Mouse (Mus musculus) G1E-ER4 (cell line): ENCODE results near the gene Fgf11. TPM values are rescaled to one million over a fixed set of nuclear protein-coding genes. Genes with fewer than 3 reads are reported as not detected.

Experiments
- GATA1 ChIP-seq: IDR thresholded peaks from one replicate; pipeline ENCODE4 v1.8.0; 2012; ENCODE audit warnings: low read length, inconsistent platforms
- polyA plus RNA-seq: library from polyadenylated mRNA; stranded (reverse); fragments of >175 nt; gene quantifications from 2 replicates; pipeline ENCODE4 v1.2.3, GENCODE M21; 2012

Gene Fgf11
- polyA plus RNA-seq, 1 experiment: 0.53 TPM

GRCm38 (mm10) chr11:69767625-69767909 is 34.1 kb downstream of the Fgf11 start:
- TF ChIP-seq GATA1: no peak

DNA sequence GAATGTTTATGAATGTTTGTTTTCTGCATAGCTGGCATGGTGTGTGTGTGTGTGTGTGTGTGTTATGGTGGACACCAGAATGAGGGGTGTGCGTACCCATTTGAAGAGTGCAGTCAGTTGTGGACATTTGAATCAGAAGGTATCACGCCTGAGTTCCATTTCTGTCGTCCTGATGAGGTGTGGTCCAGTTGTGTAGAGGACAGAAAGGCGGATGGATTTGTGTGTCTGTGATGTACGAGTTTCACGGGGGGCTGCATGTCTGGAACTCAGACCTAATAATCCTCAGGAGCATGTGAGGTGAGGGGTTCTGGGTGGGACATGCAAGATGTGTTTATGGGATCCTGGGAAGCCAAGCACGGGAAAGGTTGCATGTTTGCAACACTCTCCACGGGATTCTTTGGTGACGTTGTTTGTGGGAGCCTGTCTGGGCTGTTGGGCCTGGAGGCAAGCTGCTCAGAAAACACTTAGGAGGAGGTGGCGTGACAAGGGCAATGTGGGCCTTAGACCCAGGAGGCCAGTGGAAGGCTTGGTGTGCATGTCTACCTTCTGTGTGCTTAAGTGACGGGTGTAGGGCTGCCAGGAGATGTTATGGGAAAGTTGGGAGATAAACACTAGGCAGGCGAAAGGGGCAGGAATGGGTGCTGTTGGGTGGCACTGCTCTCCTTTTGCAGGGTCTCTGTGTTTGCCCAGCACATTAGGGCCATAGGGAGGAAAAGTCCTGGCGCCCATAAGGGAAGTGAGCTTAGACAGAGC is 34.6 kb downstream of the Fgf11 start:
- TF ChIP-seq GATA1: no peak

DNA sequence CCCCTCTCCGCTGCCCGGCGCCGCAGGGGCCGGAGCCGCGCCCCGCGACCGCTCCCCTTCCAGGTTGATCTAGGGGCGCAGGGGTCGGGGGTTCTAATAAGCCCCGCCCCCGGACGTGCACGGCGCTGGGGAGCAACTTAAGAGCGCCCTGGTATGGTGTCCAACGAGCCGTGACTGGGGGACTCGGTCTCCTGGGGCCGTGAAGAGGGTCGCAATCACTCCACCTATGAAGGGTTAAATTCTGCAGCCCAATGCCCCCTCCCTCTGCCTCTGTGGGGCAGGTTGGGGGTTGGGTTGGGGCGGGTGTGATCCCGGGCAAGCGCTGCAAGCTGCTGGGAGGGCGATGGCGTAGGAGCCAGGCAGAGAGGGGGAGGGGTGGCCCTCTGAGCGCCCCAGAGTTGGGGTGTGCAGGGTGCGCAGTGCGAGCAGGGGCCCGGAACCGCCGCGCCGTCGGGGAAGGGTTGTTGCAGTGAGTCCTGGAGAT is 35.5 kb downstream of the Fgf11 start:
- TF ChIP-seq GATA1: no peak

GRCm38 (mm10) chr11:69765221-69766125 is 36.2 kb downstream of the Fgf11 start, which contains the start of gene Zbtb4:
Gene Zbtb4, plus strand, starts transcription at chr11:69765912.
- no peak for TF ChIP-seq GATA1

- TF ChIP-seq GATA1: no peak
These were observed 38.1 kb downstream of the Fgf11 start for GRCm38 (mm10) chr11:69763551-69763950.

- no peak for TF ChIP-seq GATA1
These were observed 39.8 kb downstream of the Fgf11 start, which contains the start of gene Slc35g3 for GRCm38 (mm10) chr11:69761868-69762267. Gene Slc35g3, minus strand, starts transcription at chr11:69761968.

- TF ChIP-seq GATA1: no peak
These were observed 40.8 kb downstream of the Fgf11 start for GRCm38 (mm10) chr11:69760901-69761200.

- TF ChIP-seq GATA1: no peak
These were observed 41.3 kb downstream of the Fgf11 start for GRCm38 (mm10) chr11:69760160-69760900.

- no peak for TF ChIP-seq GATA1
These were observed 42.5 kb downstream of the Fgf11 start for GRCm38 (mm10) chr11:69758971-69759721.

DNA sequence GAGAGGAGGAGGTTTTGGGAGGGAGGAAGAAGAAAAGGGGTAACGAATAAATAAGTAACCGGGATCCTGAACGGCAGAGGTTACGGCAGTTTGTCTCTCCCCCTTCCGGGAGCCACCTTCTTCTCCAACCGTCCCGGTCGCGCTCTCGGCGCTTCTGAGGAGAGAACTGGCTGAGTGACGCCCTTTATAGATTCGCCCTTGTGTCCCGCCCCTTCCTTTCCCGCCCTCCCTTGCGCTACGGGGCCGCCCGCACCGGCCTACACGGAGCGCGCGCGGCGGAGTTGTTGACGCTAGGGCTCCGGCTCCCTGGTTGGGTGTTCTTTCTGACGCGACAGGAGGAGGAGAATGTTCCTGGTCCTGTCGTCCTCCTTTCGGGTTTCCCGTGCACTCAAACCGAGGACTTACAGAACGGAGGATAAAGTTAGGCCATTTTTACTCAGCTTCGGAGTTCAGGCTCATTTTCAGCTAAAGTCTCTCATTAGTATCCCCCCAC is 43.1 kb downstream of the Fgf11 start, which contains the start of gene Polr2a:
TSS of gene Polr2a (minus strand) at position 160 of the 493 bp plus-strand sequence.
- TF ChIP-seq GATA1: no peak

GRCm38 (mm10) chr11:69758090-69758456 is 43.6 kb downstream of the Fgf11 start:
- TF ChIP-seq GATA1: no peak

- TF ChIP-seq GATA1: no peak
These were observed 44.2 kb downstream of the Fgf11 start for GRCm38 (mm10) chr11:69757303-69758089.

- no peak for TF ChIP-seq GATA1
These were observed 47.0 kb downstream of the Fgf11 start for GRCm38 (mm10) chr11:69754701-69755100.

DNA sequence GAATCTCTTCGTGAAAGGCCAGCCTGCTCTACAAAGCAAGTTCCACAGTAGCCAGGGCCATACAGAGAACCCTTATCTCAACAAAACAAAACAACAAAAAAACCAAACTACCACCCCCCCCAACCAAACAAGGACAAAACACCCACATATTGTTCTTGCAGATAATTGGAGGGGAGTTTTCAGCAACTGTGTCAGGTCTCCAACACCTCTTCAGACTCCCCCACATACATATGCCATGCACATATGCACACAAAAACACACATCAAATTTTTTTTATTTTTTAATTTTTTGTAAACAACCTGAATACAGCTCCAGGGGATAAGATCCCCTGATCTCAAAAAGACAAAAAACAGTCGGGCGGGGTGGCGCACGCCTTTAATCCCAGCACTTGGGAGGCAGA is 47.4 kb downstream of the Fgf11 start:
- TF ChIP-seq GATA1: no peak
